Mouse (Mus musculus) inflammation-experienced regulatory T-cells, adult 6 months (primary cell): ENCODE data around the gene Meaf6. TPM values are rescaled to one million over a fixed set of nuclear protein-coding genes. Genes with fewer than 3 reads are reported as not detected.

ENCODE experiments used
- ATAC-seq: one replicate; pipeline ENCODE4 v1.8.0; 2017
- polyA plus RNA-seq, 3 experiments: library from polyadenylated mRNA; unstranded; fragments of 100-300 nt; shearing (Covaris generic); gene quantifications; one replicate each; pipeline ENCODE4 v1.2.1; 2017

The Meaf6 gene
- polyA plus RNA-seq, 3 experiments from 2014 or later, result 60.4 to 68.9 (median 64.1) TPM

DNA sequence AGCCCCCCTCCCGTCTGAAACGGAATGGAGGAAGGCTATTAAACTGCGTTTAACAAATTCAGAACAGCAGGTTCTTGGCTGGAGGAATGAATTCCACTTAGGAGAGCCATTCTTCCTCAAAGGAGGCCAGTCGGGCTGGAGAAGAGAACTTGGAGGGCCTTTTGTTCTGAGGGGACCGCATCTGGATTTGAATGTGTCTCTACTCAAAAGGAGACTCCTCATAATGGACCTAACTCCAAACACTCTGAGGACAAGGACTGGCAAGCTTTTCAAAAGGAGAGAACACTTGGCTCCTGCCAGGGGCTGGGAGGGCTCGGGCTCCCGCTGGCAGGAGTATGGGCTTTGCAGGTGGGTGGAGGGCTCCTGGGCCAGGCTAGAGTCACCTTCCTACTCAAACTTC, 59.7 kb downstream of the Meaf6 start:
- ATAC-seq, result no peak

DNA sequence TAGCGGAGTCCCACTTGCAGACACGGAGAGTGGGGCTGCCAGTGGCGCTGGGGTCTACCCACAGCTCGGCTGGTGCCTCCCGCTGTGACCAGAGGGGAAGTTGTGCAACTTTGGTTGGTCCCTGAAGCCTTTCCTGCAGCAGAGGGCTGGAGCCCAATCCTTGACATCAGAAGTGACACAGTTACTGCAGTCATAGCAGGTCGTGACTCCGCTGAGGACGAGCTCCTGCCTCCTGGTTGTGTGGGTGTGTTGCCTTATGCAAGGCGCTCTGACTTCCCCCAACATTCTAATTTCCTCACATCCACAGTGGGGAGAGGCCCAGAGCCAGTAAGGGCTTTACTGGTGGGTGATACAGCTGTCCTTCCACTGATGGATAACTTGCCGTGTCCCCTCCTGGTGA, 60.3 kb downstream of the Meaf6 start:
- ATAC-seq, result no peak

DNA sequence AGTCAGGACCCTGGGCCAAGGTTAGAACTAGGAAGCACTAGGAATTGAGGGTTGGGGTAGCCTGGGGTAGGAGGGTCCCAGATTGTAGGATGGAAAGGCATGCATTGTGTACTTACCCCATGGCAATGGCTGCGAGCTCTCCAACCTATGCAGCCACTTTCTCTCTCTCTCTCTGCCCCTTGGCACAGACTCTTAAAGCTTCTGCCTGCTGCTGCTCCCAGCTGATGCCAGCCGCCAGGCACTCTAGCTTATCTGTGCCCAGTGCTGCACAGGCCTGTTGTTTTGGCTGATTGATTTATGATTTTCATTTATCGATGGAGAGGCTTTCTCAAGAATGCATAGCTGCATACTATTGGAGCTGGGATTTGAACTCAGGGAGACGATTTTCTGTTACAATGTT, 63.0 kb downstream of the Meaf6 start:
- no peak for ATAC-seq

DNA sequence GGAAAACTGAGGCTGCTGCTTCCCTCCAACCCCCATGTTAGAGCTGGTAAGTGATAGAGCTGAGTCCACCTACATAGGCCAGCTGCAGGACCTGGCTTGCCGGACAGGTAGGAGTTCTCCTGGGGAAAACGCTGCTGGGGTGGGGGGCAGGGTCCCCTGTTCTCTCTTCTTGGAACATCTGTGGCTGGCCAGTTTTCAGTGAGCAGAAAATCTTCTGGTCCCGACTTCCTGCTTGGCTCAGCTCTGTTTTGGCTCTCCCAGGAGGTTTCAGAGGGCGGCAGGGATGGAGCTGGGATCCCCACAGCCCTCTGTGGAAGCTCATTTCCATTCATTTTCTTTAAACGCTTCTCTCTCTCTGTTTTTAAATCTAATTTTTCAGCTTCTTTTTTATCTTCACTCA, 64.5 kb downstream of the Meaf6 start:
- ATAC-seq, result no peak

DNA sequence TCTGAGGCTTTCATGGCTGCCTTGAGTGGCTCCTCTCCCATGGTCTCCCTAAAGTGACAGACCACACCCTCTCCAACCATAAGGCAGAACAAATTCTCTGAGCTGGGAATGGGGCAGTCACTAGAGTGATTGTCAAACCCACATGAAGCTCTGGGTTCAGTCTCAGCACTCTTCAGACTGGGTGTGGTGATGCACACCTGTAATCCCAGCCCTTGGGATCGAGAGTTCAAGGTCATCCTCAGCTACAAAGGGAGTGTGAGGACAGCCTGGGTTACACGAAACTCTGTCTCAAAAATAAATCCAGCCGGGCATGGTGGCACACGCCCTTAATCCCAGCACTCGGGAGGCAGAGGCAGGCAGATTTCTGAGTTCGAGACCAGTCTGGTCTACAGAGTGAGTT, 67.5 kb downstream of the Meaf6 start:
- no peak for ATAC-seq

DNA sequence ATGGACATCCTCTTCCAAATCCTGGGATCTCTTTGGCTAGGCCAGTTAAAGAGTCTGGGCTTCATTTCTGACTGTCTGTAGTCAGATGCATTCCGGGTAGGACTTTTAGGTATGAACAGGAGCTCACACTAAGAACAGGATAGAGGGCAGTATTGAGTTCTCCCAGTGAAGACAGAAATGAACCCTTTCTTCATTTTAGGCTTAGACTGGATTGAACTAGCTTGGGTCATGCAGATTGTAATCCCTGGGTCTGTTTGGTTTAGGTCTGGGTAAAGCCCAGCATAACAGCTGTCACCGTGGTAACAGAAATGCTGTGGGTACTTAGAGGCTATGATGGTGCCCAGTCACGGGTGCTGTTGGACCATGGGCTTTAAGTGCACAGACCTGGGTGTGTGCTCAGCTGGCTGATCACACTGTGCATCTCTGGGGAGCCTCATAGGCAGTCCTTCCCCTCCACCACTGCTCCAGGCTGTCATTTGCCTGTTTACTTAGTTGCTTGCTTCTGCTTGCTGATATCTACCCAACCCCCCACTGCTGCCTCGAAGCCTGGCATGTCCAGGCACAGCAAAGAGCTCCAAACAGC, 68.8 kb downstream of the Meaf6 start:
- ATAC-seq, result no peak

DNA sequence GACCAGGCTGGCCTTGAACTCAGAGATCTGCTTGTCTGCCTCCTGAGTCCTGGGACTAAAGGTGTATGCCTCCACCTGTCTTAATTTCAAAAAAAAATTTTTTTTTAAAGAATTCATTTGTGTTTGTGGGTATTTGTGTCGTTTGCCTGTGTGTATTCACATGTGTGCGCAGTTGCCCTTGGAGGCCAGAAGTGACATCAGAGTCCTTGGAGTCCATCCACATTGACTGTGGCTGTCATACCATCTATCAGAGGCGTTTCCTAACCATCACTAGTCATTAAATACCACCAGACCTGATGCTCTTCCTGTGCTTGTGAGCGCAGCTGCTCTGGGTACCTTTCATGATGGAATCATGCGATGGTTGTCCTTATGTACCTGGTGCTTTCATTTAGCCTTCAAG, 70.7 kb downstream of the Meaf6 start:
- no peak for ATAC-seq

DNA sequence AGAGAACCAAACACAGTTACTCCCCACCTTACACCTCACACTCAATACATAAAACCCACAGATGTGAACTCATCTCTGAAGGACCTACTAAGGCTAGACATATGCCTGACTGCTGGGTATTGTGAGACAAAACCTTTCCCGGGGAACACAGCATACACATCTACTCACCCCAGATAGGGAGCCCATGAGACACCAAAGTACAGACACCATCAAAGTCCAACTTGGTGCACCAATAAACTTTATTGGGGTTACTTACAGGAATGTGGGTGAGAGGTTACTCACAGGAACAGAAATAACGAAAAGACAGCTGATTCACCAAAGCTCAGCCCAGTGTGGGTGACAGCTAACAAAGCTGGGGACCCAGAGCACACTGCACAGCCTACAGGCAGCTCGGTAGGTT, 72.4 kb downstream of the Meaf6 start:
- no peak for ATAC-seq

DNA sequence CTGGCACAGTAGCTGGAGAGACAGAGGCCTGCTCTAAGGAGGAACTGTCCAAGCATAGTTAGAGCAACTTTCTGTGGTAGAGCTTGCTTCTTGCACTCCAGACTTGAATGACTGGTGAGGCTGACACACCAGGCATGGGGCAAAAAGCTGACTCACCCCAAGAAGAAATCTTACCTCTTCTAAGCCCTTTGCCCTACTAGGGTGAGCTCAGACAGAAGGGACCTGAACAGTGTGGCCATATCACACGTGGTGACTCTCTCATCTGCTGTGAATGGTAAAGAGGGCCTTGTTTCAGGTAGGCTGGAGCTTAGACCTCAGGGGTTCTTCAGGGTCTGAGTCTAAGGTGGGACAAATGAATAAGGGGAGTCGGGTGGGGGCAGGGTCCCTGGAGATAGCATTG, 73.1 kb downstream of the Meaf6 start:
- ATAC-seq, result no peak

DNA sequence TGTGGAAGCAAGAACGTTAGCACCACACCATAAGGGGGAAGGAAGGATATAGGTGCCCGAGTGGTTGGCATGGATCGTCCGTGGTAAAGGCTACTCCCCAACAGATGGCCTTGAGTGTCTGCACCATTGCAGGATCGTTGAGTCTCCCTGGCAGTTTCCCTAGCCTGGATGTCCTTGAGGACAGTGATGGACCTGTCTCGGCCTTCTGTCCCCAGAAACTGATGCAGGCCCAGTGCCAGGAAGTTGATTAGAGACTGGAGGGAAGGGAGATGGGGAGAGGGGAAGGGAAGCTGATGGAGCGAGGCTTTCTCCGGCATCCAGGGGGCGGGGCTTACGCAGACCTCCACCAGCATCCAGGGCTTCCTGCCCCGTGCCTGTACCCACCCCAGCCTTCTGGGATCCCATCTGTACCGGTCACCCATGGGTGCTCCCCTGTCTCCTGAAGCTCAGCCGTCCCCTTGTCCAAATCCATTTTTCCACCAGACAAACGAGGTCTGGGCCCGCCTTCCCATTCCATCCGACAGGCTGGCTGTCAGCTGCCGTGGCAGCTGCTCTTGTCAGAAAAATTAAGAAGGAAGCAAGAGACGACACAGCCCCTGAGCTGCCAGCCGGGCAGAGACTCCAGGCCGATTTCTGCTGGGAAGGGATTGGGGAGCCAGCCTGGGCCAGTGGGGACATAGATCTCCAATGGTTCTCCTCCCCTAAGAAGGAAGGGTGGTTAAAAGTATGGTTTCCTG, 73.8 kb downstream of the Meaf6 start:
- ATAC-seq, result no peak

DNA sequence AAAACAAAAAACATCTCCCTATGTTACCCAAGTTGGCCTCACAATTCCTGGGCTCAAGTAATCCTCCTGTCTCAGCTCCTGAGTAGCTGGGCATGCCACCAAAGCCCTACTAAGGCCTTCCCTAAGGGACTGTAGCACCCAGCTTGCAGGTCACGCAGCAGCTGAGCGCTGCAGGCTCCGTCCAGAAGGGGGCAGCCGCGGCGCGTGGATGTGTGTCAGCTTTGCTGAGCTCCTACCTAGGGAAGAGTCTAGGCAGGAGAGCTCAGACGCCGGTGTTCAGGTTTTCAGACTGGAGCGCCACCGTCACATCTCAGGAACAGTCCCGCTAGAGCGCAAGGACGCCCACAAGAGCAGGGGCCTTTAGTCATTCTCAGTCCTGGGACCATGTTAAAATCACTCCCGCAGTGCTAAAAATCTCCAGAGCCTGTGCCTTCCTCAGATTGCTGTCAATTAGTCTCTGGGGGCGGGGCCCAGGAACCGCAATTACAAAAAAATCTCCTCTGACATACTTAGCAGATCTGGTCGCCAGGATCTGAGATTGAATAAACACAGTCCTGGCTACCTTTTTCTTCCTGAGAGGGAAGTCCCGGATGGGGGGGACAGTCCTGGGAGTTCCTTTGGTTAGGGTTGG, 75.5 kb downstream of the Meaf6 start:
- ATAC-seq, result peak; percentile 74

DNA sequence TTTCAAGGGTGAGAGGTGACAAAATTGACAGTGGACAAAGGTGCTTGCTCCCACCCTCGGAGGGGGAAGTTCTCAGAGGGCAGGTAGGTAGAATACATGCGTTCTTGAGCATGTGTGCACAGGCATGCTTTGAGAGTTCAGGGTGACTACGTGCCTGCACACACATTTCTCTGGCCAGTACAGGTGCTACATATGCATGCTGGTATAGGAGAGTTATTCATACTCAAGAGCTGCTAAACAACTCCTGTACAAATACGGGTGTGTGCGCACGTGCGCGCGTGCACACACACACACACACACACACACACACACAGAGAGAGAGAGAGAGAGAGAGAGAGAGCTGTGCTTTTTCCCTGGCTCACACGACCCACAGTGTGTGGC, 76.0 kb downstream of the Meaf6 start:
- no peak for ATAC-seq

DNA sequence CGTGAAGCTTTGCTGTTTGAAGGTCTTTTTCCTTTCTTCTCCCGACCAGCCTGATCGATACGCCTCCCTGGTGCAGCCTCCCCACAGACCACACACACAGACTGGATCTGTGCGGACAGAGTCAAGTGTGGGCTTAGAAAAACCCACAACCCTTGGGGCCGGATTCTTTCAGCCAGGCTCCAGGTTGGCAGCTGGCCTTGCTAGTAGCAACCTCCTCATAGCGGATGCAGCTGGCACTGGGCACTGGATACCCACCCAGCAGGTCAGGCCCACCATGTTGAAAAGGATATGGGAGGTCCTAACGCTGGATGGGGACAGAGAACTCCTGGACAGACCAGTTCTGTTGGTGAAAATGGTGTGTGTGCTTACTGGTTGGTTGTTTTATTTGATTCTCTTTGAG, 76.5 kb downstream of the Meaf6 start:
- no peak for ATAC-seq

DNA sequence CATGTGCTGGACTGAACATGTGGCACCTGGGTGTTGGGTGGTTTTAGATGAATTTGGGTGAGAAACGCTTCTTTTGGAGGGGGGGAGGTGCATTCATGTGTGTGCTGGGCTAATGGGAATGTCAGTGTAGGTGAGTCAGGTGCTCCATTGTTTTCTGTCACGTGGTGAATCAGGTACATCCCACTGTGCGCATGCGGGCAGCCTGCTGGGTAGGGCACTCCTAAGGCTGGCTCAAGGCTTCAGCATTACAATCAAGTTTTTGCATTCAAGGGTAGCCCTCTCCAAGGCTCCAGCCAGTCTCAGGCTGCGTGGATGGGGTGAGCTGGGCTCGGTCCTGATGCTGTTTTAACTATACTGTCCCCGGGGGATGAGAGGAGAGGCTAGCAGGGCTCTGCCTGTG, 77.8 kb downstream of the Meaf6 start:
- ATAC-seq, result no peak

Other genes starting within 250 kb of the Meaf6 start
- 1 to 10 TPM; 2.8 to 5.3 (median 5.0) TPM for gene Yrdc, start 234.5 kb upstream of the Meaf6 start, polyA plus RNA-seq
- gene 1110065P20Rik, start 233.9 kb upstream of the Meaf6 start, polyA plus RNA-seq, result 1 to 10 TPM; 4.3 to 4.7 (median 4.4) TPM
- under 1 TPM; 0.30 to 0.88 (median 0.60) TPM for gene Maneal, start 223.0 kb upstream of the Meaf6 start, polyA plus RNA-seq
- not detected for gene Epha10, start 204.2 kb upstream of the Meaf6 start, polyA plus RNA-seq
- 10 to 100 TPM in 1 of 3 experiments, 1 to 10 TPM in 2; 7.3 to 13.8 (median 9.9) TPM for gene 9930104L06Rik, start 148.1 kb upstream of the Meaf6 start, polyA plus RNA-seq
- 100 to 1,000 TPM in 1 of 3 experiments, 10 to 100 TPM in 2; 12.5 to 130 (median 20.4) TPM for gene Cdca8, start 145.8 kb upstream of the Meaf6 start, polyA plus RNA-seq
- gene Rspo1, start 98.7 kb upstream of the Meaf6 start, polyA plus RNA-seq, result not detected
- gene Gnl2, start 68.5 kb upstream of the Meaf6 start, polyA plus RNA-seq, result 10 to 100 TPM; 44.4 to 76.7 (median 68.9) TPM
- gene Dnali1, start 19.4 kb upstream of the Meaf6 start, polyA plus RNA-seq, result not detected
- gene Snip1, start 18.5 kb upstream of the Meaf6 start, polyA plus RNA-seq, result 1 to 10 TPM; 7.7 to 8.8 (median 8.5) TPM
- gene Zc3h12a, start 42.7 kb downstream of the Meaf6 start, polyA plus RNA-seq, result 1 to 10 TPM; 4.6 to 6.5 (median 6.5) TPM